Mouse (Mus musculus): ENCODE data around the gene Gm13889.

Gene Gm13889

DNA sequence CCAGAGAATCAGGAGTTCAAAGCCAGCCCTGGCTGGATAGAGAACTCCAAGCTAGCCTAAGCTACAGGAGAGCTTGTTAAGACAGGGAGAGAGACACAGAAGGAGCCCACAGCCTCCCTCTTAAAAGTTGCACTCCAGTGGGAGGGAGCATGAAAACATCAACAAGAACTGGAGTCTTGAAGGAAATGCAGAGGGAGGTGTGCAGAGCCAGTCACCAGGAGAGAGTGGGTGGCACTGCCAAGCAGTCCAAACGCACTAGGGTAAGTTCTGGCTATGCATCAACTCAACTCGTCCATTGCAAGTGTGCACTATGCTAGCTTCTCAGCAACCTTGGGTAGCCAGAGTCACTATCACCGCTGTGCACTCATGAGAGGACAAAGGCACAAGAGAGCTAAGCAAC, 1.2 kb upstream of the Gm13889 start:
- no peak for DNase-seq (ENCODE audit: low read depth, low spot score)

- DNase-seq (ENCODE audit: low read depth, low spot score) = no peak
Observed at GRCm38 (mm10) chr2:93957785-93958175, 779 bp upstream of the Gm13889 start.

DNA sequence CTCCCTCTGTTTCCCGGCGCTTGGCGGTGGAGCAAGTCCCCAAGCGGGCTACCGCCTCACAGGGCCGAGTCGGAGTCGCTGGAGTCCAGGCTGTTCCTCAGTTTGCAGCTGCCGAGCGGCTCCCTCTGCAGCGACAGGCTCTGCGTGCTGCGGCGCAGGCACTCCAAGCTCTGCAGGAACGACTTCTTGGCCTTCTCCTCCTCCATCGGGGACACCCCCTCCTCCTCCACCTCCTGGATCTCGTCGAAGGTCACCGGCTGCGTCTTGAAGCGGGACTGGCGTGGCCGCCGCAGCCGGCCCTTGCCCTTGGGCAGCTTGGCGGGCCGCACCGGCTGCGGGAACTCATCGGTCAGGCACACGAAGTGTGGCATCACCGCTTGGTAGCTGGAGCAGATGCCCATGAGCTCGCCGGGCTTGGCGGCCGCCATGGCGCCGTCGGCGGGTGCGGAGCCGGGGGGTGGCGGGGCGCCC, 635 bp downstream of the Gm13889 start:
- no peak for DNase-seq (ENCODE audit: low read depth, low spot score)

DNA sequence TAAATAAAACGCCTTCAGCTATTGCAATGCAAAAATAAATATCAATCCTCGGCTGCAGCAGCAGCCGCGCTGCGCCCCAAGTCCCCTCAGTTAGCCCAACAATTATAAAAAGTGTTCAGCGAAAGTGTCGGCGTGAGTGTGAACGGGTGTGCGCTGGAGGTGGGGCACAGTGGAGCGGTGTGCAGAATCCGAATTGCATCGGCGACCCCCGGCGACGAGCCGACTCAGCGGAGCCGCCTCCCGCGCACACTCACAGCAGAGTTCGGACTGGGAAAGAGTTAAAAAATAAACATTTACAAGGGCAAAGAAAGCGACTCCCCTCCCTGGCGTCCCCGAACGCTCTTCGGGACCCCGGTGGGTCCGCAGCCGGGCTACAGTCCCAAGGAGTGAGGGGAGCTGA, 1.1 kb downstream of the Gm13889 start:
- DNase-seq (ENCODE audit: low read depth, low spot score) = no peak

- DNase-seq (ENCODE audit: low read depth, low spot score) = no peak
Observed at GRCm38 (mm10) chr2:93954781-93955578, 2.0 kb downstream of the Gm13889 start.

- DNase-seq (ENCODE audit: low read depth, low spot score) = no peak
Observed at GRCm38 (mm10) chr2:93953726-93954125, 3.3 kb downstream of the Gm13889 start.

GRCm38 (mm10) chr2:93946976-93947375, 10.0 kb downstream of the Gm13889 start:
- DNase-seq (ENCODE audit: low read depth, low spot score) = no peak

- DNase-seq (ENCODE audit: low read depth, low spot score) = no peak
Observed at GRCm38 (mm10) chr2:93944855-93945254, 12.1 kb downstream of the Gm13889 start.

DNA sequence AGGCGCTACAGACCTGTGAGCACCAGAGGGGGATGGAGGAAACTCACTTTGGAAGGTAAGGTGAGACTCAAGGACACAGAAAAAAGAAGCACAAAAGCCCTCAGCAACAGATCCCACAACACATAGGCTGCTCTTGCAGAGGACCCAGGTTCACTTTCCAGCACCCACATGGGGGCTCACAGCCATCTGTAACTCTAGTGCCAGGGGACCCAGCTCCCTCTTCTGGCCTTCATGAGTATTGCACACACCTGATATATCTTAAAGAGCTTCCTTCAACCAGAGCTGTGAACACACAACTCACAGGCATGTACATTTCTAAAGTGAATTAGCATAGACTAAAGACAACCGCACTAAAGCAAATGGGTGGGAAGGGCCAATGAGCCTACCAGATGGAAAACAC, 12.9 kb downstream of the Gm13889 start:
- DNase-seq (ENCODE audit: low read depth, low spot score) = peak; percentile 42

- DNase-seq (ENCODE audit: low read depth, low spot score) = no peak
Observed at GRCm38 (mm10) chr2:93941670-93942069, 15.3 kb downstream of the Gm13889 start.

DNA sequence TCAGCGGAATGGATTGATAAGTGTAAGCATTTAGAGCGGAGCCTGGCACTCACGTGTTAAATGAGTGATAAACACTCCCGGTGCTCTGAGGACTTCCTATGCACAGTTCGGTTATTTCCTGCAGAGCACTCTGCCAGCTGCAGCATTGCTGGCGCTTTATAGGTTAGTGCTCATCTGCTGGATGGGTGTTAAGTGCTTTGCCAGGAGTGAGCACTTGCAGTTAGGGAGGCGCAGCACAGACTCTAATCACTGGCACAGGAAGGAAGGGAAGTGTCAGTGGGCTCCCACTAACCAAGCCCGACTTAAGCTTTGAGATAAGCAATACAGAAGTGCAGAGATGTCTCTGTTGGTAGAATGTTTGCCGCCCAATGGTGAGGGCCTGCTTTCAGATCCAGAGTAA, 18.5 kb downstream of the Gm13889 start:
- DNase-seq (ENCODE audit: low read depth, low spot score) = no peak

DNA sequence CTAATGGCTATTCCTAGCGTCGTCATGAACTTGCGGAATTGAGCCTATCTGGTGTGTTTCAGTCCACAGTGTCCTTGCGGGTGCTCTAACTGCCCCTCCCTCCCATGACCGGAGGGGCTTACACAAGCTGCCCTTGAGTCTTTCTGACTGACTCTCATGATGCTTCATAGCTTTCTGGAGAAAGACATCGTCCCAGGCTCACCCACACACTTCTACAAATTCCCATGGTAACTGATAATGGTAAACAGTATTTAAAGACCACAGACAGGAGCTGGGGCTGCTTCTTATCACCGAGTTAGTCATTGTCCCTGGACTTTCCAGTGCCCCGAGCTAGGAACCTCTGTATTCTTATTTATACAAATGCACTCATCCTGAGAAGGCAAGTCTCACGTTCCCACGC, 28.1 kb downstream of the Gm13889 start:
- no peak for DNase-seq (ENCODE audit: low read depth, low spot score)

GRCm38 (mm10) chr2:93927701-93928437, 29.1 kb downstream of the Gm13889 start:
- peak; percentile 47 for DNase-seq (ENCODE audit: low read depth, low spot score)

DNA sequence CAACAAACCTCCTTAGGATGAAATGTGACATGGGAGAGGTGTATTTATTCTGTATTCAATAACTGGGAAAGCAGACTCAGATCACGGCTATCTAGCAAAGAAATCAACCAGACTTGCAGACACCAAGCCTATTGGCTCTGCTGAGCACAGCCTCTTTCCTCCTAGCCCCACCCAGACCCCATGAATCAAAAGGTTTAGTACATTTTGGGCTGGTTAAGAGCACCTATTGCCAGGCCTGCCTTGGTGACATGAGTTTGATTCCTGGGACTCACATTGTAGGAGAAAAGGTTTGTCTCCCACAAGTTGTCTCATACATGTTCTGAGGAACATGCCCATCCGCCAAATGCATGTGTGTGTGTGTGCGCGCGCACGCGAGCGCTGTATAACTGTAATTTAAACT, 30.9 kb downstream of the Gm13889 start:
- DNase-seq (ENCODE audit: low read depth, low spot score) = no peak

DNA sequence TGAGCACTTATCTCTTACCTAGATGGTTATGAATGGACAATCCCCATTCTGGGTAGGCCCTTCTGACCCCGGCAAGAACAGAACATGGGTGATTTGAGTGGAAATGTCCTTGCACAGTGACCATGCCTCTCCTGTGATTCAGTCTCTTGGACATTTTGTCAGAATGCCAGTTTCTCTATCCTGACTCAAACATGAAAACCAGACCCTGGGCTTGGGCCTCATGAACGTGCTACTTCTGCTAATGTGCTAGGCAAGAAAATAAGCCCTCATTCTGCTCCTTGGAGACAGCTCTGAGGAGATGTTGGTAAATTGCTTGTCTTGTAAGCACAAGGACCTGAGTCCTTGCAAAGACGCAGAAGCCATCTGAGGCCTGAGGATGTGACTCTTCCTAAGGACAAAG, 37.9 kb downstream of the Gm13889 start:
- DNase-seq (ENCODE audit: low read depth, low spot score) = no peak

DNA sequence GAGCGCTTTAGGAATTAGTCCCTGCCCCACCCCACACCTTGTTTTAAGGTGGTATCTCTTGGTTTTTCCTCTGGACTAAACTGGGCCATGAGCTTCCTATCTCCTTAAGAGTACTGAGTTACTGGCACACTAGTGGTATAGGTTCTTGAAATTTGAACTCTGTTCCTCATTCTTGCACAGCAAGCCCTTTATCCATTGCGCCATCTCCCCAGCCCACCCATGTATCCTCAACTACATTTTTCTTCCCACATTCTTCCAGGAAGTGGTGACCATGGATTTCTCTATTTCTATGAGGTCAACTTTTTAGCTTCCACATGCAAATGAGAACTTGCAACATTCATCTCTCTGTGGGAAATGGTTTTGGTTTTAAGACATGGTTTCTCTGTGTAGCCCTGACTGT, 43.4 kb downstream of the Gm13889 start:
- DNase-seq (ENCODE audit: low read depth, low spot score) = no peak

GRCm38 (mm10) chr2:93911942-93912341, 45.1 kb downstream of the Gm13889 start:
- DNase-seq (ENCODE audit: low read depth, low spot score) = no peak

DNA sequence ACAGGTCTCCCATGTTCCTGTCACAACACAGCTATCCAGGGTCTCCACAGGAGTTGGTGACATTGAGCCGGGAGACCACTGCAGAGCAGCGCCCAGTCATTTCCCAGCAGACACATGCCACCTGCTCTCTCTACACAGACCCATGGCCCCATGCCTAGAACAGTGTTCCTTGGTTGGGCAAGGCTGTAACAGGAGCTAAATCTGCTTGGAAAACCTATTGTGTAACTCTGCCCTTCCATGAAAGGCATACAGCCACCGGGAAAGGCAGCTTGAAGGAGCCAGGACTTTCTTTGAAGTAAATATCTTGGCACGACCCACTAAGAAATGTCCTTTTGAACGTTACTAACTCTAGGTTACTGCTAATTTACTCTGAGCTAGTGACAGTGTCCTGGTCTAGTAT, 47.3 kb downstream of the Gm13889 start:
- no peak for DNase-seq (ENCODE audit: low read depth, low spot score)

GRCm38 (mm10) chr2:93907519-93908294, 49.3 kb downstream of the Gm13889 start:
- DNase-seq (ENCODE audit: low read depth, low spot score) = no peak

GRCm38 (mm10) chr2:93906316-93906715, 50.7 kb downstream of the Gm13889 start:
- DNase-seq (ENCODE audit: low read depth, low spot score) = no peak

Data from WW6 (cell line).